8 mouse cellular contexts compared by ENCODE assay signal in genomic region chr9:66945161-66945560, GRCm38 (mm10). TPM values are rescaled to one million over a fixed set of nuclear protein-coding genes. Genes with fewer than 3 reads are reported as not detected.
A peak's percentile ranks its signal among the peaks of the same experiment; 100 is the strongest.
DNase-seq lines count a peak whose midpoint lies in the region; ATAC-seq and TF ChIP-seq lines count a peak whose summit lies in the region.

No protein-coding gene starts in this region.

- no peak for ATAC-seq in heart, embryonic 14.5 days (ENCODE audit: insufficient number of reproducible peaks, insufficient read depth, low FRiP score, low read depth)
- no peak for ATAC-seq in liver, postnatal 0 days

- peak overlapping the region; percentile 91 for H3K4me3 ChIP-seq in heart, adult 2 months
- H3K4me3 ChIP-seq in E14TG2a.4 (replicated peaks; ENCODE audit: low read length), result peak overlapping the region; percentile 96
- H3K4me3 ChIP-seq in heart, embryonic 14.5 days (ENCODE audit: control insufficient read depth in 1 of 2, insufficient read depth in 1 of 2, low read depth in 1 of 2, low read length in 2 of 2), result peak overlapping the region; percentile 80 to 91
- peak overlapping the region; percentile 96 for H3K4me3 ChIP-seq in liver, postnatal 0 days (ENCODE audit: low read depth, low read length)

- no peaks in the 10 kb centered on the region for H3K79me2 ChIP-seq in heart, adult 2 months (replicated peaks; ENCODE audit: control insufficient read depth, insufficient read depth, low read length)

- peak overlapping the region; percentile 98 for H3K27ac ChIP-seq in heart, adult 2 months
- peak overlapping the region; percentile 88 to 96 for H3K27ac ChIP-seq in heart, embryonic 14.5 days (replicated peaks in 1 of 2; ENCODE audit: control insufficient read depth in 1 of 2, insufficient read depth in 1 of 2, low read depth in 2 of 2, low read length in 2 of 2)
- peak overlapping the region; percentile 97 for H3K27ac ChIP-seq in liver, postnatal 0 days (ENCODE audit: low read depth)

- H3K27me3 ChIP-seq in heart, adult 2 months (ENCODE audit: control insufficient read depth, insufficient read depth, low read length), result no peaks in the 10 kb centered on the region
- no peaks in the 10 kb centered on the region for H3K27me3 ChIP-seq in E14TG2a.4 (ENCODE audit: insufficient read depth, low read length)
- no peaks in the 10 kb centered on the region for H3K27me3 ChIP-seq in heart, embryonic 14.5 days (ENCODE audit: control insufficient read depth, insufficient read depth, low read length)
- H3K27me3 ChIP-seq in liver, postnatal 0 days (ENCODE audit: insufficient read depth, low read length), result no peaks in the 10 kb centered on the region

- peaks cover 7% of the 10 kb centered on the region for H3K36me3 ChIP-seq in heart, adult 2 months (ENCODE audit: control insufficient read depth, insufficient read depth, low read length)
- H3K36me3 ChIP-seq in E14TG2a.4 (ENCODE audit: insufficient read depth, low read length), result peaks cover 23% of the 10 kb centered on the region
- peaks cover 20% of the 10 kb centered on the region for H3K36me3 ChIP-seq in heart, embryonic 14.5 days (ENCODE audit: control insufficient read depth, insufficient read depth, low read length)
- peaks cover 9% of the 10 kb centered on the region for H3K36me3 ChIP-seq in liver, postnatal 0 days (replicated peaks; ENCODE audit: insufficient read depth, low read length)

- WGBS in heart, adult 2 months, result 20% methylated on average over 4 of the region's 4 CpGs
- WGBS in heart, embryonic 14.5 days, result 20% methylated on average over 4 of the region's 4 CpGs
- WGBS in liver, postnatal 0 days (ENCODE audit: insufficient replicate concordance), result 7% methylated on average over 4 of the region's 4 CpGs

- peak overlapping the region; percentile 76 for H3K4me2 ChIP-seq in heart, embryonic 14.5 days (ENCODE audit: low read length)
- H3K4me2 ChIP-seq in liver, postnatal 0 days (ENCODE audit: low read depth, low read length), result peak overlapping the region; percentile 83

- peak overlapping the region; percentile 83 for H3K9ac ChIP-seq in heart, adult 2 months (ENCODE audit: low read depth, low read length)
- H3K9ac ChIP-seq in heart, embryonic 14.5 days (ENCODE audit: low read length), result peak overlapping the region; percentile 86
- H3K9ac ChIP-seq in liver, postnatal 0 days (replicated peaks), result peak overlapping the region; percentile 97

- DNase-seq in heart, adult 2 months, result no peak
- no peak for DNase-seq in heart, postnatal 4 days
- DNase-seq in liver, postnatal 0 days, result no peak
- DNase-seq in spleen, adult 18-20 months, result no peak
- no peak for DNase-seq in adrenal gland, postnatal 14 days
- no peak for DNase-seq in layer of hippocampus, adult 9-10 months (ENCODE audit: low spot score)

- H3K4me1 ChIP-seq in heart, adult 2 months (ENCODE audit: control insufficient read depth, insufficient read depth, low read length), result no peaks in the 10 kb centered on the region; the same call in 1 of the 2 replicates
- peaks cover 30% of the 10 kb centered on the region for H3K4me1 ChIP-seq in E14TG2a.4 (replicated peaks; ENCODE audit: low read depth, low read length)
- peaks cover 0 to 8% of the 10 kb centered on the region in 2 experiments; a peak in 2 of 4 replicates for H3K4me1 ChIP-seq in heart, embryonic 14.5 days (ENCODE audit: control insufficient read depth in 2 of 2, insufficient read depth in 2 of 2, low read length in 2 of 2)
- peaks cover 5% of the 10 kb centered on the region; the same call in 1 of the 2 replicates for H3K4me1 ChIP-seq in liver, postnatal 0 days (ENCODE audit: insufficient read depth)

- TF ChIP-seq POLR2A in heart, adult 2 months (IDR thresholded peaks at IDR 0.05; ENCODE audit: insufficient read depth, low read depth, low read length), result no peak

- intact Hi-C loops in heart, adult 2 months (cut with DNase I), result loop anchor here (2.0 kb wide), 1 partner anchor 26 kb away; the partner anchor contains the start of gene Rab8b

- TF ChIP-seq CTCF in heart, adult 2 months (IDR thresholded peaks at IDR 0.05), result no peak
- no peak for TF ChIP-seq CTCF in E14TG2a.4 (conservative IDR thresholded peaks at IDR 0.05; ENCODE audit: low read length)
- TF ChIP-seq CTCF in liver, postnatal 0 days (IDR thresholded peaks at IDR 0.05; ENCODE audit: low read depth), result no peak

- no peaks in the 10 kb centered on the region for H3K9me3 ChIP-seq in E14TG2a.4 (ENCODE audit: low read length)
- H3K9me3 ChIP-seq in heart, embryonic 14.5 days (ENCODE audit: control insufficient read depth, low read length), result no peaks in the 10 kb centered on the region
- no peaks in the 10 kb centered on the region for H3K9me3 ChIP-seq in liver, postnatal 0 days (ENCODE audit: low read length)

- TF ChIP-seq EP300 in heart, adult 2 months (IDR thresholded peaks at IDR 0.05; ENCODE audit: insufficient read depth, low read depth, low read length), result no peak
- no peak for TF ChIP-seq EP300 in liver, postnatal 0 days (IDR thresholded peaks at IDR 0.05; ENCODE audit: low read depth)

RNA-seq across cellular contexts. Expression of gene Rps27l, which starts 0.7 kb away (rescaled TPM):
- total RNA-seq in heart, adult 2 months (2021), result 100 to 1,000 TPM; 157 to 180 TPM
- polyA plus RNA-seq in heart, adult 2 months (2012; rRNA removed), result 53.5 and 79.3 TPM in 2 replicates
- total RNA-seq in heart, postnatal 4 days (2021), result 100 to 1,000 TPM; 253 to 256 TPM
- 515 and 527 TPM in 2 replicates for polyA plus RNA-seq in heart, embryonic 14.5 days (2014; fragmentation: Nextera tagmentation; extraction: Ambion mirVana)
- 587 and 618 TPM in 2 replicates for polyA plus RNA-seq in liver, postnatal 0 days (2015; fragmentation: Nextera tagmentation; extraction: Ambion mirVana)
- total RNA-seq in adrenal gland, postnatal 14 days (2021), result 291 and 304 TPM in 2 replicates

RNA-seq across cellular contexts. Expression of gene Rab8b, which starts 25.7 kb away (rescaled TPM):
- 1 to 10 TPM; 8.5 to 9.8 TPM for total RNA-seq in heart, adult 2 months (2021)
- 5.5 and 10.0 TPM in 2 replicates for polyA plus RNA-seq in heart, adult 2 months (2012; rRNA removed)
- total RNA-seq in heart, postnatal 4 days (2021), result 10 to 100 TPM; 17.8 to 18.5 TPM
- 16.7 and 18.9 TPM in 2 replicates for polyA plus RNA-seq in heart, embryonic 14.5 days (2014; fragmentation: Nextera tagmentation; extraction: Ambion mirVana)
- 9.1 and 10.7 TPM in 2 replicates for polyA plus RNA-seq in liver, postnatal 0 days (2015; fragmentation: Nextera tagmentation; extraction: Ambion mirVana)
- total RNA-seq in adrenal gland, postnatal 14 days (2021), result 19.1 and 23.1 TPM in 2 replicates

RNA-seq across cellular contexts. Expression of gene Lactb, which starts 30.1 kb away (rescaled TPM):
- total RNA-seq in heart, adult 2 months (2021), result 10 to 100 TPM; 20.4 to 20.6 TPM
- polyA plus RNA-seq in heart, adult 2 months (2012; rRNA removed), result 6.8 and 10.8 TPM in 2 replicates
- total RNA-seq in heart, postnatal 4 days (2021), result 10 to 100 TPM; 20.9 to 21.6 TPM
- polyA plus RNA-seq in heart, embryonic 14.5 days (2014; fragmentation: Nextera tagmentation; extraction: Ambion mirVana), result 8.5 and 8.7 TPM in 2 replicates
- polyA plus RNA-seq in liver, postnatal 0 days (2015; fragmentation: Nextera tagmentation; extraction: Ambion mirVana), result 13.3 and 15.2 TPM in 2 replicates
- total RNA-seq in adrenal gland, postnatal 14 days (2021), result 19.1 and 20.8 TPM in 2 replicates
